Mouse (Mus musculus) frontal cortex, adult 2 months (tissue): Measurements from ENCODE around the gene Pcolce2. TPM values are rescaled to one million over a fixed set of nuclear protein-coding genes. Genes with fewer than 3 reads are reported as not detected.

Source experiments
- DNase-seq, 2 experiments: peaks; one replicate each; pipeline ENCODE4 v3.0.0; 2022; ENCODE audit warnings: low spot score in 1 of 2; ENCODE audit errors: extremely low spot score in 1 of 2
- polyA plus RNA-seq: library from polyadenylated mRNA; depleted of rRNA; stranded (reverse); fragments of >200 nt; gene quantifications from 2 replicates; pipeline ENCODE4 v1.2.3, GENCODE M21; 2012

Pcolce2 gene
- polyA plus RNA-seq, 1 experiment = 0.86 TPM

- no peak for DNase-seq
These were observed 8.5 kb downstream of the Pcolce2 start for GRCm38 (mm10) chr9:95645926-95646325.

- no peak for DNase-seq
These were observed 16.0 kb downstream of the Pcolce2 start for GRCm38 (mm10) chr9:95653363-95653762.

- DNase-seq = no peak
These were observed 17.0 kb downstream of the Pcolce2 start for GRCm38 (mm10) chr9:95654356-95654755.

DNA sequence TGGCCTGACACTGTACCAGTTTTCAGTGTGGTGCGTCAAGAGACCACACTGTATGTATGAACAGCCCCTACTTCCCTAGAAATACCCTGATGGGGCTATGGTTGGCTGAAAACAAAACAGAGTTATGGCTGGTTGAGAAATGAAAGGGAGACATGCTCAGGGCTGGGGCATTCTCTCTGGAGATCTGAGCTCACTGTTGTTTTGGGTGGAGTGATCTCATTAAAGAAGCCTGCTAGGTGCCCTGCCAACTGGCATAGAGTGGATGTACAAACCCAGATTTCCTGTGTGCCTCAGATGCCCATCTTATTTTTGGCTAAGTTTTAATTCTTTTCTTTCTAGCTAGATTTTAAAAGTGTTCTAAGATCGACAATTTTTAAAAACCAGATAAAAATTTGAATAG, 20.5 kb downstream of the Pcolce2 start:
- DNase-seq = no peak

DNA sequence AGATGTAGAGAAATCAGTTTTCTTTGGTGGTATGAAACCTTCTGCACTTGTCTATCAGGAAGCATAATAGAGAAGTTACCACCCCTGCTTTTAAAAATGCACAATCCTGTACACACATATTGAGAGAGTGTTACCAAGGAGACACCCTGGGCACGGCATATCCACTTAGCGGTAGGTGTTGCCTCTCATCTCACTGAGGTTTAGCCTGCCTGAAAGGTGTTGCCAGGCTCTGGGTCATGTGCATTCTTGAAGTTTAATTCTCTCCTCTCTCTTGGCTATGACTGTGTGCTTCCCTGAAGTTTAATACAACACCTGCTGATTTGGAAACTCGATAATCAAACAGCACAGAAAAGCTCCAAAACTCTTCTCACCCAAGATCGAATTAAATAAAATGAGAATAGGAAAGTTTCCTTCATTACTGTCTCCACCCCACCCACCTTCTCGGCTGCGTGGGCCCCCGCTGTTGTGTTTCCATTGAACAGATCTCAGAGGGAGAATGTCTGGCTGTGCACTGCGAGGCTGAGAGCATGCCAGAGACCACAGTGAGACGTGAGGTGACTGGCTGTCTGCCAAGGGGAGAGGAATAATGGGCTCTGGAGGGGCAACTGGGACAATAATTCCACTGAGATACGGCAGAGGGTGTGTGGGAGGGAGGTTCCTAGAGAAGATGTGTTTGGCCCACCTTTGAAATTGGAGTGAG, 27.0 kb downstream of the Pcolce2 start:
- DNase-seq = peak in 1 of 2 experiments; percentile 56

DNA sequence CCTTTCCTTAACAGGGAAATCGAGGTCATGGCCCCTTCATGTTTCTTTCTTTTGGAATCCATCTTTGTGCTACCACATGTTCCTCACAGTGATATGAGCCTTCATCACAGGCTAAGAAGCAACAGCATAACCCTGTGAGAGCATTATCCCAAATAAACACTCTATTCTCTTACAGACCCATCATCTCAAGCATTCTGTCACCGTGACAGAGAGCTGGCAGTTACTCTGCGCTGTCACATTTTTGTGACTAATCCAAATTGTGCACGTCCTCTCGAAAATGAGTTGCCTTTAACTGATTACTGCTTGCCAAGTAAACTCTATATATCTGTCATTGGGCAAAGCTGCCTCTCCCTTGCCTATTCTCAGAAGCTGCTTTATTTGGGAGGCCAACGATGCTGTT, 28.4 kb downstream of the Pcolce2 start:
- DNase-seq = no peak

- DNase-seq = peak; percentile 20 to 54
These were observed 30.4 kb downstream of the Pcolce2 start for GRCm38 (mm10) chr9:95667836-95668235.

DNA sequence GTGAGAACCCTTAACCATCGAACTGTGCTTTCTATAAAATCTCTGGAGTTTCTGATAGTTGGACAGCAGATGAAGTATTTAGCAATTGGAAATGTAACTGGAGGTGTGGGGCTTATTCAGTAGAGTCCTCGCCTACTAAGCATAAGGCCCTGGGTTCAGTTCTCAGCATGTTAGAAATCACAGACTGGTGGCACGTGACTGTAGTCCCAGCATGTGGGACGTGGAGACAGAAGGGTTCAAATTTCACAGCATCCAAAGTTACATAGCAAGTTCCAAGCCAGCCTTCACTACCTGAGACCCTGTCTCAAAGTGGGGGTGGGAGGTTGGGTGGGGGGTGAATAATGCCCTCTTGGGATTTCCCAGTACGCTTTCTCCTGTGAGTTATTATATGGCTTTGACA, 30.9 kb downstream of the Pcolce2 start:
- no peak for DNase-seq

- DNase-seq = no peak
These were observed 34.9 kb downstream of the Pcolce2 start for GRCm38 (mm10) chr9:95672331-95672730.

GRCm38 (mm10) chr9:95672760-95673159, 35.4 kb downstream of the Pcolce2 start:
- DNase-seq = no peak

DNA sequence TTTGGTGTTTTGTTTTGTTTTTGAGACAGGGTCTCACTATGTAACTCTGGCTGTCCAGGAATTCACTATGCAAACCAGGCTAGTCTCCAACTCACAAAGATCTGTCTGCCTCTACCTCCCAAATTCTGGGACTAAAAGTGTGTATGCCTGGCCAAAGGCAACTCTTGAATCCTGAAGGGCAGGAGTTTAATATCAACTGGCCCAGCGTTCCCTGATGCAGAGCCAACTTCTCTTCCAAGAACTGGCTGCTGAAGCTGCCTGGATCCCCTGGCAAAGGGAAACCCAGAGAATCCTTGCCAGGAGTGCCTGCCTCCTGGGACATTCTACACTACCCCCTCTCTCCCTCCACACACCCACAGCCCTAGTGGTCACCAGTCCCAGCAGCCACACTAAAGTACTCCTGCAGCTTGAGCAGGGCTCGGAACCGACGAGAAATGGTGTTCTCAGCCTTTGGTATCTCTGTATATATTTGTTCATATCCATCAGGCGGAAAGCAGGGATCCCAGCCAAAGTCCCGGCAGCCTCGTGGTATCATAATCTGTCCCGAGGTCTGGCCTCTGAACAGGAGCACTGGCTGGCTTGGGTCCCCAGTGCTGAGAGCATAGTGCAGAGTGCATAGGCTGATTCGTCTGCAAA, 37.8 kb downstream of the Pcolce2 start:
- DNase-seq = peak in 1 of 2 experiments; percentile 32

- DNase-seq = no peak
These were observed 38.6 kb downstream of the Pcolce2 start for GRCm38 (mm10) chr9:95676021-95676420.

DNA sequence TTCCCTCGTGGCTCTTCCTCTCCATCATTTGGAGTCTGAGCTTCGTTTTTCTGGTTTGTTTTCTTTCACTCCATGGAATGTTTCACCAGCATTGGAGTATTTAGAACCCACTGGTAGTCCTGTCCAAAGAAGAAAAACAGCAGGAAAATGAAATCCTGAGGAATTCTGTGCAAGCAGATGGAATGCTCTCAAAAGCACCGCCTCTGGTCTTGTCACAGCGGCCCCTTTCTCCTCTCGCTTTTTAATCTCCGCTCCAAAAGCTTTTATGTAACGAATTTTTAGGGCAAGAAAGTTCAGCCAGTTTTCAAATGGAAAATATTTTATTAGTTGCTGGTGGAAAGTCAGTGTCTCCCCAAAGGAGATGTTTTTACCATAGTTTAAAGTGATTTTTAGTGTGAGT, 42.6 kb downstream of the Pcolce2 start:
- DNase-seq = no peak

GRCm38 (mm10) chr9:95680691-95681090, 43.3 kb downstream of the Pcolce2 start:
- no peak for DNase-seq

- no peak for DNase-seq
These were observed 48.4 kb downstream of the Pcolce2 start for GRCm38 (mm10) chr9:95685660-95686440.

- DNase-seq = peak in 1 of 2 experiments; percentile 38
These were observed 50.7 kb downstream of the Pcolce2 start for GRCm38 (mm10) chr9:95688064-95688463.

DNA sequence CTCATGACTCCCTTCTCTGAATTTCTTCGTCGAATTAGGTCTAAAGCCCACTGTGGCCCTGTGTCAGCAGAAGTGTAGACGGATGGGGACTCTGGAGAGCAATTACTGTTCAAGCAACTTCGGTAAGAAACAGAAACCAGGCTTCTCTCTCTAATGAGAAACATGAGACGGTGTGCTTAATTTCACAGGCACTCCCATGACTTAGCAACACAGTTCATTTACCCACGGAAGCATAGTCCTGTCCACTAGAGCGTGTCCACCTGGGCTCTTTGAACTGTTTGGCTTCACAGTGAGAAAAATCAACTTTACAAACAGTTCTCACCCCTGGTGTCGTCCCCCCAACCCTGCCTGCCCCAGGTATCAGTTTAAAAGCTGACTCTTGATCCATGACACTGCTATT, 55.4 kb downstream of the Pcolce2 start:
- no peak for DNase-seq

GRCm38 (mm10) chr9:95693528-95694100, 56.2 kb downstream of the Pcolce2 start:
- DNase-seq = no peak

DNA sequence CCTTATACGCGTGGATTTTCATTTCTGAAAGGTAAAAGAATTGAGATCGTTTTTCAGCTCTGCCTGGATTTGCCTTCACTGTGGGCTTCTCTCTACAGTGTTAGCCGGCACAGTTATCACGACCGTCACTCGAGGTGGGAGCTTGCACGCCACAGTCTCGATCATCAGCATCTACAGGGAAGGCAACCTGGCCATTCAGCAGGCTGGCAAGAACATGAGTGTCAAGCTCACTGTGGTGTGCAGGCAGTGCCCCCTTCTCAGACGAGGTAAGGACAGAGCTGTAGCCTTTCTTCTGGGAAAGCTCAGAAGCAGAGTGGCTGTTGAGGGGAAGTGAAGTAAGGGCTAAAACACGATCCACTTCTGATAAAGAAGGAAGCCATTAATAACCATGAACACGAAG, 57.1 kb downstream of the Pcolce2 start:
- no peak for DNase-seq

- DNase-seq = no peak
These were observed 57.6 kb downstream of the Pcolce2 start for GRCm38 (mm10) chr9:95695023-95695422.

GRCm38 (mm10) chr9:95696581-95696980, 59.2 kb downstream of the Pcolce2 start:
- no peak for DNase-seq
